Mouse (Mus musculus): ENCODE data around the gene Hpn. TPM values are rescaled to one million over a fixed set of nuclear protein-coding genes. Genes with fewer than 3 reads are reported as not detected.
A peak's percentile ranks its signal among the peaks of the same experiment; 100 is the strongest.

Hpn gene
- polyA plus RNA-seq, 1 experiment from 2014 or later = 3.4 TPM

DNA sequence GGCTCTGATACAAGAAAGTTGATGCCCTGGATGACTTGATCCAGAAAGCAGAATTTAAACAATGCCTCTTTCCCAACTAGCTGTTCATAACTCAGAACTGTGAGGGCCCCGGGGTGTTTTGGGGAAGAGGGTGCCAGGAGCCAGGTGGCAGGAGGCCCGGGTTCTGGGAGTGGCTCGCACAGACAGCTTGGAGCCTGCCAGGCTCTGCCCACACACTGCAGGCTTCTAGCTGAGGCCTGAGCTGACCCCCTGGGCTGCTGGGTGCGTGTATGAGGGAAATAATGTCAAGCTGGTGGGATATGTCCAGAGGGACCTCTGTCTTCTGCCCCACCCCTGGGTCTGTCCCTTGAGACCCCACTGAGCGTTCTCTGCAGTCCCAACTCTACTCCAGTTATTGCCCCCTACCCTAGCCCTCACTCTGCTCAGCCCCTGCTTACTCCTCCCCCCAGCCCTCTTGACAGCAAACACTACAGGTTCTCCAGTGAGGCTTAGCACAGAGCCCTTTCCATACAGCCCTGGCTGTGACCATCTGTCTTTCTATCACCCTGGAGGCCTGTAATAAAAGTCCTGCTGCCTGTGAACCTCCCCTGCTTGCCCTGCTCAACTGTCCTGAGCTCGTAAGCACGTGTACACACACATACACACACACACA lies 40.9 kb downstream of the Hpn start:
- Histone ChIP-seq H3K9ac (no peak overlapping the region), H3K4me3 (no peak overlapping the region), H3K27me3 (no peaks in the 10 kb centered on the region), H3K36me3 (no peaks in the 10 kb centered on the region), H3K27ac (no peak overlapping the region), H3K4me2 (no peak overlapping the region), H3K4me1 (peaks cover 33% of the 10 kb centered on the region), H3K9me3 (no peaks in the 10 kb centered on the region)
- 30% methylated on average over 7 of the region's 7 CpGs for WGBS
- no peak for ATAC-seq (ENCODE audit: insufficient number of reproducible peaks, low FRiP score, low TSS enrichment, low read depth)

DNA sequence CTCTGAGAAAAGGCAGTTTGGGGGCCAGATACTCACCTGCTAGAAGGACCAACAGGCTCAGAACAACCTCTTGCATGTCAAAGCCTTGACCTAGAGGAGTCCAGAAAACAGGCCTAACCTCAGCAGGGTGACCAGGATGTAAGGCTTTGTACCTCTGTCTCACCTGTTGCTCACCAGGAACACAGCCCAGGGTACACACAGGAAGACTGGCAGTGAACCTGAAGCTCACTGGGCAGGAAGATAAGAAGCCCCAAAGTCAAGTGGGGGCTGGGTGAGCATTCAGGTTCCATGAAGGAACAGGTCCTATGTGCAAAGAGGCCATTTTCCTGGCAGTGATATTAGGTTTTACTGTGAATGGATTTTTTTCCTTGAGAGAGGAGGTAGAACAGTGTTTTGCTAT lies 41.5 kb downstream of the Hpn start:
- no peaks in the 10 kb centered on the region for H3K9me3 ChIP-seq
- no peak for ATAC-seq (ENCODE audit: insufficient number of reproducible peaks, low FRiP score, low TSS enrichment, low read depth)
- peaks cover 39% of the 10 kb centered on the region for H3K4me1 ChIP-seq
- no peak overlapping the region for H3K9ac ChIP-seq
- H3K4me3 ChIP-seq = no peak overlapping the region
- no peaks in the 10 kb centered on the region for H3K27me3 ChIP-seq
- no peak overlapping the region for H3K4me2 ChIP-seq
- H3K36me3 ChIP-seq = no peaks in the 10 kb centered on the region
- H3K27ac ChIP-seq = no peak overlapping the region

- Histone ChIP-seq H3K4me2 (no peak overlapping the region), H3K9me3 (no peaks in the 10 kb centered on the region), H3K4me3 (no peak overlapping the region), H3K27ac (peak overlapping the region; percentile 57; the same call in 1 of the 2 replicates), H3K4me1 (peaks cover 43% of the 10 kb centered on the region), H3K27me3 (no peaks in the 10 kb centered on the region), H3K9ac (no peak overlapping the region), H3K36me3 (no peaks in the 10 kb centered on the region)
- no peak for ATAC-seq (ENCODE audit: insufficient number of reproducible peaks, low FRiP score, low TSS enrichment, low read depth)
- 19% methylated on average over 9 of the region's 9 CpGs for whole genome bisulfite sequencing
Observed at GRCm38 (mm10) chr7:31072326-31072725, 42.8 kb downstream of the Hpn start.

GRCm38 (mm10) chr7:31070324-31070723 lies 44.8 kb downstream of the Hpn start:
- Histone ChIP-seq H3K4me1 (peaks cover 37% of the 10 kb centered on the region), H3K27me3 (no peaks in the 10 kb centered on the region), H3K4me3 (no peak overlapping the region), H3K4me2 (no peak overlapping the region), H3K9ac (no peak overlapping the region), H3K9me3 (no peaks in the 10 kb centered on the region), H3K36me3 (no peaks in the 10 kb centered on the region), H3K27ac (no peak overlapping the region)
- no peak for ATAC-seq (ENCODE audit: insufficient number of reproducible peaks, low FRiP score, low TSS enrichment, low read depth)
- WGBS = 63% methylated on average over 6 of the region's 6 CpGs

DNA sequence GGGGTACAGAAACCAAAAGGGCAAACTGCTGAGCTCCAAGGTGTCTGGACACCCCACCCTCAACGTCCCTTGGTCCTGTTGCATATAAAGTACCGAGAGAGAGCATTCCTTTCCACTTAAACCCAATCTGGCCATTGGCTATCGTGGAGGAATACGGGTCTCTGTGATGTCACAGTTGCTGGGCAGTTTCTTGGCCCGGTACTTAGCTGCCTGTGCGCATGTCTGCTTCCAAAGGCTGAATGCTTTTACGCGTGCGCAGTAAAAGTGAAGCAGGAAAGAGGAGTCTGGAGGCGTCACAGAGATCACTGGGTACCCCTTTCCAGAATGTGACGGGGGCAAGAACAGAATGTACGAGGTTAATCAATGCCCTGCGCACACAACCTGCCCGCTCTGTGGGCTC lies 45.6 kb downstream of the Hpn start:
- Histone ChIP-seq H3K4me1 (peaks cover 35% of the 10 kb centered on the region), H3K27ac (no peak overlapping the region), H3K4me3 (no peak overlapping the region), H3K36me3 (no peaks in the 10 kb centered on the region), H3K4me2 (no peak overlapping the region), H3K9ac (no peak overlapping the region), H3K27me3 (no peaks in the 10 kb centered on the region), H3K9me3 (no peaks in the 10 kb centered on the region)
- 75% methylated on average over 14 of the region's 14 CpGs for WGBS
- no peak for ATAC-seq (ENCODE audit: insufficient number of reproducible peaks, low FRiP score, low TSS enrichment, low read depth)

DNA sequence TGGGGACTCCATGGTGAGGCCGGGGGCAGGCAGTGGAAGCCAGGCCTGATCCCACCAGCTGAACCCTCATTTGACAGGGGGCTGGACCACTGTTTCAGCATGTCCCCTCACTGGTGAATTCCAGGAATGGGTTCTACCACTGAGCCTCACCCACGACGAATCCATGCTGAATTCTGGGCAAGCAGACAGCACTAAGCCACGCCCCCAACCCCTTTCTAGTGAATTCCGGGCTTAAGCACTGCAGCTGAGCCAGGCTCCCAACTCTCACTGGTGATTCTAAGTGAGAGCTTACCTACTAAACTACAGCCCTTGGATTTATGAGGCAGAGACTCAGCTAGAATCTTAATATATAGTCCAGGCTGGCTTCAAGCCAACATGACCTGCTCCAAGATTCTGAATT lies 47.3 kb downstream of the Hpn start:
- H3K27ac ChIP-seq = peak overlapping the region; percentile 79
- 25% methylated on average over 5 of the region's 5 CpGs for WGBS
- H3K4me2 ChIP-seq = no peak overlapping the region
- peak; percentile 66 for ATAC-seq (ENCODE audit: insufficient number of reproducible peaks, low FRiP score, low TSS enrichment, low read depth)
- no peaks in the 10 kb centered on the region for H3K9me3 ChIP-seq
- H3K9ac ChIP-seq = no peak overlapping the region
- H3K36me3 ChIP-seq = no peaks in the 10 kb centered on the region
- no peak overlapping the region for H3K4me3 ChIP-seq
- peaks cover 30% of the 10 kb centered on the region for H3K4me1 ChIP-seq
- H3K27me3 ChIP-seq = no peaks in the 10 kb centered on the region

DNA sequence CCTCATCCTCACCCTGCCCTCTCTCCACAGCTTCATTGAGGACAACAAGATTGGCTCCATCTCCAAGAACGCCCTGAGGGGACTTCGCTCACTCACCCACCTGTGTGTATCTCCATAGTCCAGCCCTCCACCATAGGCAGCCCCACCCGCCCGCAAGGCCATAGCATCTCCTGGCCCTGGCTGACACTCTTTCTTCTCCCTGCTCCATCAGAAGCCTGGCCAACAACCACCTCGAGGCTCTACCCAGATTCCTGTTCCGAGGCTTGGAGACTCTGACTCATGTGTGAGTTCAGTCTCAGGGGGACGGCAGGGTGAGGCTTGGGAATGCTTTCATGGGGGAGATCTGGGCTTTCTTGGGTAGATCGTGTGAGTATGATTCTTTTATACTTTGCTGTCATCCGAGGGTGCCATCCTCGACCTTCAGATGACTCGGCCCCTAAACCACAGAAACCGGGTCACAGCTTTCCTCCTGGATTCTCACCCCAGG lies 52.0 kb downstream of the Hpn start:
- Histone ChIP-seq H3K4me2 (no peak overlapping the region), H3K9ac (no peak overlapping the region), H3K4me1 (peaks cover 16% of the 10 kb centered on the region), H3K27me3 (no peaks in the 10 kb centered on the region), H3K36me3 (no peaks in the 10 kb centered on the region), H3K27ac (no peak overlapping the region), H3K9me3 (no peaks in the 10 kb centered on the region), H3K4me3 (no peak overlapping the region)
- WGBS = 77% methylated on average over 12 of the region's 12 CpGs
- ATAC-seq (ENCODE audit: insufficient number of reproducible peaks, low FRiP score, low TSS enrichment, low read depth) = no peak

DNA sequence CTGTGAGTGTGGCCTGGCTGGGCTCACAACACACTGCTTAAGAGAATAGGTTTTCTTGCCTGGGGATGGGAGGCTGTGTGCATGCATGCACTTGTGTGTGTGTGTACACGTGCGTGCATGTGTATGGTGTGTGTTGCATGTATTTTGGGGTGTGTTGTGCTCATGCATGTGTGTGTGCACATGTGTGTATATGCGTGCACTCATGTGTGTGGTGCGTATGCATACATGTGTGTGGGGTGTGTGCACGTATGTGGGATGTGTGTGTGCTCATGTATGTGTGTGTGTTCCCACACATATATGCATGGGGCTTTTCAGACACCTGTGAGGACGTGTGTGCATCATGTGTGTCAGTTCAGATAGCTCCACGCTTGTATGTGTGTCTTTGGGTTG lies 54.5 kb downstream of the Hpn start:
- Histone ChIP-seq H3K9me3 (no peaks in the 10 kb centered on the region), H3K4me1 (peaks cover 11% of the 10 kb centered on the region), H3K27ac (no peak overlapping the region), H3K9ac (no peak overlapping the region), H3K4me2 (no peak overlapping the region), H3K36me3 (no peaks in the 10 kb centered on the region), H3K4me3 (no peak overlapping the region), H3K27me3 (no peaks in the 10 kb centered on the region)
- no peak for ATAC-seq (ENCODE audit: insufficient number of reproducible peaks, low FRiP score, low TSS enrichment, low read depth)
- WGBS = 85% methylated on average over 7 of the region's 7 CpGs

- peaks cover 16% of the 10 kb centered on the region for H3K4me1 ChIP-seq
- no peaks in the 10 kb centered on the region for H3K36me3 ChIP-seq
- WGBS = 68% methylated on average over 11 of the region's 11 CpGs
- no peaks in the 10 kb centered on the region for H3K27me3 ChIP-seq
- H3K27ac ChIP-seq = peak overlapping the region; percentile 22; the same call in 1 of the 2 replicates
- ATAC-seq (ENCODE audit: insufficient number of reproducible peaks, low FRiP score, low TSS enrichment, low read depth) = no peak
- H3K4me3 ChIP-seq = no peak overlapping the region
- no peak overlapping the region for H3K4me2 ChIP-seq
- no peaks in the 10 kb centered on the region for H3K9me3 ChIP-seq
- no peak overlapping the region for H3K9ac ChIP-seq
Observed at GRCm38 (mm10) chr7:31059919-31060620, 55.0 kb downstream of the Hpn start.

GRCm38 (mm10) chr7:31059108-31059507 lies 56.0 kb downstream of the Hpn start, which contains the start of gene Lgi4:
Gene Lgi4, plus strand, starts transcription at chr7:31059342.
- no peak within 1 kb of the TSS for H3K4me3 ChIP-seq
- no peak within 1 kb of the TSS for H3K9ac ChIP-seq
- H3K27ac ChIP-seq = peak within 1 kb of the TSS; percentile 22
- H3K4me2 ChIP-seq = no peak within 1 kb of the TSS
- 3% methylated on average over 2 of the region's 2 CpGs for WGBS
- H3K9me3 ChIP-seq = no peaks in the 10 kb centered on the region
- ATAC-seq (ENCODE audit: insufficient number of reproducible peaks, low FRiP score, low TSS enrichment, low read depth) = peak; percentile 49; the same call in 1 of the 2 replicates
- peaks cover 26% of the 10 kb centered on the region for H3K4me1 ChIP-seq
- peaks cover 7% of the 10 kb centered on the region for H3K27me3 ChIP-seq
- no peaks in the 10 kb centered on the region for H3K36me3 ChIP-seq

DNA sequence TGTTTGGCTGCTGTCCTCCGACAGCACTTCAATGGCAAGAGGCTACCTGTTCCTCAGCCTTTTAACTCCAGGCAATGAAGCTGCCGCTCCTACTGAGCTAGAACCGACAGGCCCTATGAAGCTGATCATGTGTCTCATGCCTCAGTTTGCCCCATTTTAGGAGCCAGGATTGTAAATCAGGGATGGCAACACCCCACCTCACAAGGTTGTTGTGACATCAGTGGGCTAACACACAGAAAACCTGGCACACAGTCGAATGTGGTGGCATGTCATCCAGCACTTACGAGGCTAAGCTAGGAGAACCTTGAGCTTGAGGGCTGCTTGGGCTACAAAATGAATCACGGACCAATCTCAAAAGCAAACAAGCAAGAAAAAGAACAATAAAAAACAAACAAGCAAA lies 56.9 kb downstream of the Hpn start:
- Histone ChIP-seq H3K4me3 (no peak overlapping the region), H3K4me2 (no peak overlapping the region), H3K36me3 (no peaks in the 10 kb centered on the region), H3K9me3 (no peaks in the 10 kb centered on the region), H3K4me1 (peaks cover 35% of the 10 kb centered on the region), H3K9ac (no peak overlapping the region), H3K27me3 (peaks cover 16% of the 10 kb centered on the region), H3K27ac (no peak overlapping the region)
- no peak for ATAC-seq (ENCODE audit: insufficient number of reproducible peaks, low FRiP score, low TSS enrichment, low read depth)
- WGBS = 75% methylated on average over 6 of the region's 6 CpGs

- Histone ChIP-seq H3K27ac (no peak overlapping the region), H3K4me3 (no peak overlapping the region), H3K36me3 (no peaks in the 10 kb centered on the region), H3K4me1 (peaks cover 40% of the 10 kb centered on the region), H3K4me2 (no peak overlapping the region), H3K9ac (no peak overlapping the region), H3K27me3 (peaks cover 18% of the 10 kb centered on the region), H3K9me3 (no peaks in the 10 kb centered on the region)
- no peak for ATAC-seq (ENCODE audit: insufficient number of reproducible peaks, low FRiP score, low TSS enrichment, low read depth)
- WGBS = 66% methylated on average over 5 of the region's 5 CpGs
Observed at GRCm38 (mm10) chr7:31057730-31058129, 57.4 kb downstream of the Hpn start.

Measured in limb, embryonic 15.5 days (tissue).